Mouse (Mus musculus) cortical plate, adult 2 months (tissue): ENCODE measurements around the gene Insl3.

Experiments used
- CTCF ChIP-seq: fragments of 200-500 bp; IDR thresholded peaks from 2 replicates; pipeline ENCODE4 v1.5.1; 2011; ENCODE audit warnings: mild to moderate bottlenecking, control low read depth, low read length; ENCODE audit not compliant: insufficient read depth; ENCODE audit errors: extremely low read depth
- POLR2A ChIP-seq: fragments of 200-500 bp; IDR thresholded peaks from 2 replicates; pipeline ENCODE4 v1.6.1; 2011; ENCODE audit warnings: mild to moderate bottlenecking, low read length, control low read depth; ENCODE audit not compliant: insufficient read depth; ENCODE audit errors: extremely low read depth

GRCm38 (mm10) chr8:71728826-71729620 lies 40.0 kb downstream of the Insl3 start:
- TF ChIP-seq CTCF (no peak), POLR2A (no peak)
